Mouse (Mus musculus) MN1 (cell line): ENCODE measurements at regions not wholly inside any gene's neighbourhood (a gene's known extent, or its start where the extent isn't known, plus 50 kb on each side); places are given as distances from the start of the nearest gene placed in this dataset.
A peak's percentile ranks its signal among the peaks of the same experiment; 100 is the strongest.

Source experiments
- DNase-seq: peaks from one replicate; pipeline ENCODE4 v3.0.0-alpha.2; 2016; ENCODE audit warnings: low spot score

- DNase-seq, result no peak
These were observed 568.8 kb upstream of the Tbl1xr1 start for GRCm38 (mm10) chr3:21507655-21508054.

- DNase-seq, result no peak
These were observed 564.4 kb upstream of the Tbl1xr1 start for GRCm38 (mm10) chr3:21512081-21512480.

GRCm38 (mm10) chr3:21524426-21524937 lies 552.0 kb upstream of the Tbl1xr1 start:
- no peak for DNase-seq

GRCm38 (mm10) chr3:21530862-21531261 lies 545.6 kb upstream of the Tbl1xr1 start:
- no peak for DNase-seq

GRCm38 (mm10) chr3:21539138-21539537 lies 537.3 kb upstream of the Tbl1xr1 start:
- DNase-seq, result no peak

GRCm38 (mm10) chr3:21544456-21544855 lies 532.0 kb upstream of the Tbl1xr1 start:
- DNase-seq, result no peak

- DNase-seq, result no peak
These were observed 531.1 kb upstream of the Tbl1xr1 start for GRCm38 (mm10) chr3:21545156-21545893.

- no peak for DNase-seq
These were observed 530.0 kb upstream of the Tbl1xr1 start for GRCm38 (mm10) chr3:21546411-21546810.

- no peak for DNase-seq
These were observed 526.8 kb upstream of the Tbl1xr1 start for GRCm38 (mm10) chr3:21549671-21550070.

- DNase-seq, result no peak
These were observed 523.2 kb upstream of the Tbl1xr1 start for GRCm38 (mm10) chr3:21553159-21553758.

GRCm38 (mm10) chr3:21553859-21554258 lies 522.6 kb upstream of the Tbl1xr1 start:
- DNase-seq, result no peak

- no peak for DNase-seq
These were observed 518.5 kb upstream of the Tbl1xr1 start for GRCm38 (mm10) chr3:21557963-21558441.

- no peak for DNase-seq
These were observed 513.6 kb upstream of the Tbl1xr1 start for GRCm38 (mm10) chr3:21562771-21563312.

GRCm38 (mm10) chr3:21563454-21563853 lies 513.0 kb upstream of the Tbl1xr1 start:
- DNase-seq, result no peak

- peak; percentile 42 for DNase-seq
These were observed 512.2 kb upstream of the Tbl1xr1 start for GRCm38 (mm10) chr3:21564211-21564781.

- no peak for DNase-seq
These were observed 511.5 kb upstream of the Tbl1xr1 start for GRCm38 (mm10) chr3:21564847-21565485.

GRCm38 (mm10) chr3:21569721-21570120 lies 506.7 kb upstream of the Tbl1xr1 start:
- no peak for DNase-seq

- DNase-seq, result no peak
These were observed 497.8 kb upstream of the Tbl1xr1 start for GRCm38 (mm10) chr3:21578635-21579034.

GRCm38 (mm10) chr3:21582122-21582521 lies 494.3 kb upstream of the Tbl1xr1 start:
- no peak for DNase-seq

GRCm38 (mm10) chr3:21585767-21586166 lies 490.7 kb upstream of the Tbl1xr1 start:
- DNase-seq, result no peak

GRCm38 (mm10) chr3:21606846-21607245 lies 469.6 kb upstream of the Tbl1xr1 start:
- no peak for DNase-seq

GRCm38 (mm10) chr3:21610231-21610630 lies 466.2 kb upstream of the Tbl1xr1 start:
- no peak for DNase-seq
